Mouse (Mus musculus) layer of hippocampus, adult 2 months (tissue): ENCODE measurements around the gene Myct1. TPM values are rescaled to one million over a fixed set of nuclear protein-coding genes. Genes with fewer than 3 reads are reported as not detected.

Source experiments
- DNase-seq, 2 experiments: peaks; one replicate each; pipeline ENCODE4 v3.0.0; 2022; ENCODE audit warnings: low spot score in 2 of 2
- H3K27ac ChIP-seq: fragments of 200-600 bp; 2 replicates; pipeline ENCODE4 v1.8.1; 2022
- H3K4me3 ChIP-seq: fragments of 200-600 bp; 2 replicates; pipeline ENCODE4 v1.8.1; 2022; ENCODE audit warnings: mild to moderate bottlenecking
- CTCF ChIP-seq: fragments of 200-600 bp; conservative IDR thresholded peaks from 2 replicates; pipeline ENCODE4 v1.8.1; 2022; ENCODE audit warnings: antibody characterized with exemption, mild to moderate bottlenecking, moderate library complexity
- long read RNA-seq, 2 experiments: library from polyadenylated mRNA; stranded (forward); transcript quantifications; one replicate each; pipeline ENCODE4 v2.0.0; 2021; ENCODE audit warnings: borderline mapping rate in 2 of 2
- total RNA-seq, 2 experiments: library from RNA; stranded (reverse); gene quantifications; 2 replicates each; pipeline ENCODE4 v1.2.3; 2021

Gene Myct1
- under 1 TPM; 0.20 to 0.25 TPM for total RNA-seq
- long read RNA-seq, experiment 1 = 0 reads
- long read RNA-seq, experiment 2 = 0 reads

GRCm38 (mm10) chr10:5593464-5593863, at the start of gene Myct1:
Gene Myct1, plus strand, starts transcription at chr10:5593775.
- no peak for TF ChIP-seq CTCF
- H3K4me3 ChIP-seq = peak within 1 kb of the TSS; percentile 13; the same call in 1 of the 2 replicates
- no peak within 1 kb of the TSS for H3K27ac ChIP-seq
- no peak for DNase-seq

GRCm38 (mm10) chr10:5546428-5546827, 47.1 kb upstream of the Myct1 start:
- no peak overlapping the region for H3K27ac ChIP-seq
- TF ChIP-seq CTCF = no peak
- DNase-seq = no peak
- H3K4me3 ChIP-seq = no peak overlapping the region

GRCm38 (mm10) chr10:5547769-5548168, 45.8 kb upstream of the Myct1 start:
- no peak overlapping the region; the same call in 1 of the 2 replicates for H3K4me3 ChIP-seq
- no peak overlapping the region for H3K27ac ChIP-seq
- no peak for DNase-seq
- TF ChIP-seq CTCF = no peak

- TF ChIP-seq CTCF = no peak
- Histone ChIP-seq H3K4me3 (peak overlapping the region; percentile 92; the same call in 1 of the 2 replicates), H3K27ac (peak overlapping the region; percentile 97; the same call in 1 of the 2 replicates)
- no peak for DNase-seq
These were observed 44.9 kb upstream of the Myct1 start for GRCm38 (mm10) chr10:5548651-5549050.

- no peak for TF ChIP-seq CTCF
- DNase-seq = peak; percentile 24 to 39
- Histone ChIP-seq H3K4me3 (peak overlapping the region; percentile 92), H3K27ac (peak overlapping the region; percentile 97)
These were observed 43.8 kb upstream of the Myct1 start for GRCm38 (mm10) chr10:5549871-5550167.

GRCm38 (mm10) chr10:5550168-5551021, 43.2 kb upstream of the Myct1 start:
- H3K27ac ChIP-seq = peak overlapping the region; percentile 97
- peak; percentile 54 for TF ChIP-seq CTCF
- DNase-seq = peak; percentile 42 to 56

GRCm38 (mm10) chr10:5551382-5551781, 42.2 kb upstream of the Myct1 start, which contains the start of gene Syne1:
Gene Syne1, minus strand, starts transcription at chr10:5551482.
- DNase-seq = no peak
- TF ChIP-seq CTCF = no peak
- H3K27ac ChIP-seq = peak within 1 kb of the TSS; percentile 97
- H3K4me3 ChIP-seq = peak within 1 kb of the TSS; percentile 92

More at GRCm38 (mm10) chr10:5550168-5551021, 43.2 kb upstream of the Myct1 start:
- H3K4me3 ChIP-seq = peak overlapping the region; percentile 92

- no peak overlapping the region for H3K4me3 ChIP-seq
- peak; percentile 82 for TF ChIP-seq CTCF
- peak; percentile 6 to 25 for DNase-seq
- H3K27ac ChIP-seq = no peak overlapping the region
These were observed 38.6 kb upstream of the Myct1 start for GRCm38 (mm10) chr10:5554941-5555340.

- no peak for DNase-seq
- H3K27ac ChIP-seq = no peak overlapping the region
- TF ChIP-seq CTCF = no peak
- H3K4me3 ChIP-seq = no peak overlapping the region
These were observed 34.8 kb upstream of the Myct1 start for GRCm38 (mm10) chr10:5558808-5559207.

- TF ChIP-seq CTCF = no peak
These were observed 33.0 kb upstream of the Myct1 start for GRCm38 (mm10) chr10:5560526-5560925.

GRCm38 (mm10) chr10:5561706-5562105, 31.9 kb upstream of the Myct1 start:
- DNase-seq = no peak
- Histone ChIP-seq H3K4me3 (no peak overlapping the region), H3K27ac (no peak overlapping the region)
- no peak for TF ChIP-seq CTCF

More at GRCm38 (mm10) chr10:5560526-5560925, 33.0 kb upstream of the Myct1 start:
- no peak overlapping the region for H3K4me3 ChIP-seq
- H3K27ac ChIP-seq = no peak overlapping the region
- no peak for DNase-seq

- peak; percentile 71 for TF ChIP-seq CTCF
- DNase-seq = no peak
These were observed 24.6 kb upstream of the Myct1 start for GRCm38 (mm10) chr10:5568991-5569390.

GRCm38 (mm10) chr10:5570059-5570458, 23.5 kb upstream of the Myct1 start:
- TF ChIP-seq CTCF = no peak
- no peak for DNase-seq
- H3K4me3 ChIP-seq = no peak overlapping the region
- no peak overlapping the region for H3K27ac ChIP-seq

More at GRCm38 (mm10) chr10:5568991-5569390, 24.6 kb upstream of the Myct1 start:
- no peak overlapping the region for H3K4me3 ChIP-seq
- H3K27ac ChIP-seq = no peak overlapping the region

GRCm38 (mm10) chr10:5571332-5571731, 22.2 kb upstream of the Myct1 start:
- TF ChIP-seq CTCF = no peak
- DNase-seq = no peak
- H3K27ac ChIP-seq = no peak overlapping the region
- H3K4me3 ChIP-seq = no peak overlapping the region
